Mouse (Mus musculus) MEL (cell line): ENCODE measurements around the gene Olfr1366. TPM values are rescaled to one million over a fixed set of nuclear protein-coding genes. Genes with fewer than 3 reads are reported as not detected.

ENCODE experiments used
- DNase-seq: peaks from one replicate; pipeline ENCODE4 v3.0.0; 2011; ENCODE audit warnings: low read depth, low spot score
- H3K27ac ChIP-seq: 2 replicates; pipeline ENCODE4 v1.5.1; 2012; ENCODE audit warnings: low read depth, mild to moderate bottlenecking, control low read depth, low read length, moderate library complexity; ENCODE audit not compliant: control insufficient read depth
- H3K27me3 ChIP-seq, 2 experiments: fragments of 150-350 bp in 1 of 2; sonication (generic) in 1 of 2; 2 replicates each; pipeline ENCODE4 v1.6.1; 2012; ENCODE audit warnings: low read length in 2 of 2, mild to moderate bottlenecking in 2 of 2, improper control_type of control experiment in 1 of 2, moderate library complexity in 1 of 2; ENCODE audit not compliant: insufficient read depth in 2 of 2, control insufficient read depth in 1 of 2
- H3K36me3 ChIP-seq, 2 experiments: 2 replicates each; pipeline ENCODE4 v1.6.1; 2012 to 2014; ENCODE audit warnings: low read length in 2 of 2, improper control_type of control experiment in 1 of 2, inconsistent platforms in 1 of 2, mild to moderate bottlenecking in 1 of 2; ENCODE audit not compliant: insufficient read depth in 2 of 2, control insufficient read depth in 1 of 2
- H3K4me1 ChIP-seq, 2 experiments: fragments of 150-350 bp in 1 of 2; sonication (generic) in 1 of 2; 2 replicates each; pipeline ENCODE4 v1.6.1; 2012; ENCODE audit warnings: low read length in 2 of 2, improper control_type of control experiment in 1 of 2, mild to moderate bottlenecking in 1 of 2; ENCODE audit not compliant: insufficient read depth in 2 of 2, control insufficient read depth in 1 of 2
- H3K4me3 ChIP-seq, 2 experiments: fragments of 150-350 bp in 1 of 2; sonication (generic) in 1 of 2; 2 replicates each; pipeline ENCODE4 v1.5.1; 2012; ENCODE audit warnings: low read depth in 2 of 2, low read length in 2 of 2, mild to moderate bottlenecking in 2 of 2, moderate library complexity in 2 of 2, control low read depth in 1 of 2, improper control_type of control experiment in 1 of 2; ENCODE audit not compliant: control insufficient read depth in 1 of 2, insufficient read depth in 1 of 2
- H3K79me2 ChIP-seq: 2 replicates; pipeline ENCODE4 v1.6.1; 2012; ENCODE audit warnings: mild to moderate bottlenecking, low read length, moderate library complexity; ENCODE audit not compliant: control insufficient read depth, poor library complexity, insufficient read depth
- H3K9ac ChIP-seq: 2 replicates; pipeline ENCODE4 v1.6.1; 2012; ENCODE audit warnings: low read depth, mild to moderate bottlenecking, control low read depth, low read length, moderate library complexity; ENCODE audit not compliant: control insufficient read depth, poor library complexity, severe bottlenecking
- H3K9me3 ChIP-seq: fragments of 150-350 bp; sonication (generic); replicated peaks from 2 replicates; pipeline ENCODE4 v1.6.1; 2012; ENCODE audit warnings: mild to moderate bottlenecking, low read length, improper control_type of control experiment, moderate library complexity; ENCODE audit not compliant: insufficient read depth
- BHLHE40 ChIP-seq: IDR thresholded peaks from 2 replicates; pipeline ENCODE4 v1.6.1; 2012; ENCODE audit warnings: low read depth, mild to moderate bottlenecking, inconsistent platforms, low read length, improper control_type of control experiment, borderline replicate concordance
- CHD2 ChIP-seq: IDR thresholded peaks from 2 replicates; pipeline ENCODE4 v1.6.1; 2011; ENCODE audit warnings: low read length, improper control_type of control experiment
- CTCF ChIP-seq, 3 experiments: IDR thresholded peaks in 2 of 3; conservative IDR thresholded peaks in 1 of 3; 2 replicates each; pipeline ENCODE4 v1.5.1; 2011 to 2012; ENCODE audit warnings: low read length in 3 of 3, low read depth in 2 of 3, mild to moderate bottlenecking in 2 of 3, improper control_type of control experiment in 1 of 3, inconsistent platforms in 1 of 3, mixed read lengths in 1 of 3, moderate library complexity in 1 of 3; ENCODE audit not compliant: control insufficient read depth in 1 of 3, insufficient read depth in 1 of 3, poor library complexity in 1 of 3, severe bottlenecking in 1 of 3
- E2F4 ChIP-seq: IDR thresholded peaks from 2 replicates; pipeline ENCODE4 v1.6.1; 2011; ENCODE audit warnings: low read depth, low read length, improper control_type of control experiment, borderline replicate concordance
- ELF1 ChIP-seq: IDR thresholded peaks from 2 replicates; pipeline ENCODE4 v1.6.1; 2014; ENCODE audit warnings: low read depth, mild to moderate bottlenecking, inconsistent platforms, low read length, improper control_type of control experiment, moderate library complexity
- ETS1 ChIP-seq: IDR thresholded peaks from 2 replicates; pipeline ENCODE4 v1.6.1; 2012; ENCODE audit warnings: low read depth, mild to moderate bottlenecking, inconsistent platforms, low read length, improper control_type of control experiment, moderate library complexity
- GABPA ChIP-seq: IDR thresholded peaks from 2 replicates; pipeline ENCODE4 v1.6.1; 2012; ENCODE audit warnings: low read depth, mild to moderate bottlenecking, inconsistent platforms, low read length, improper control_type of control experiment, moderate library complexity
- MAX ChIP-seq: IDR thresholded peaks from 2 replicates; pipeline ENCODE4 v1.6.1; 2011; ENCODE audit warnings: low read length, improper control_type of control experiment
- MEF2A ChIP-seq: IDR thresholded peaks from 2 replicates; pipeline ENCODE4 v1.6.1; 2014; ENCODE audit warnings: low read depth, mild to moderate bottlenecking, inconsistent platforms, low read length, improper control_type of control experiment; ENCODE audit not compliant: poor library complexity, insufficient replicate concordance, severe bottlenecking; ENCODE audit errors: extremely low read depth
- MYB ChIP-seq: IDR thresholded peaks from 2 replicates; pipeline ENCODE4 v1.6.1; 2011; ENCODE audit warnings: mild to moderate bottlenecking, low read depth, low read length, improper control_type of control experiment
- NELFE ChIP-seq: IDR thresholded peaks from 2 replicates; pipeline ENCODE4 v1.6.1; 2011; ENCODE audit warnings: low read depth, low read length, improper control_type of control experiment
- RAD21 ChIP-seq: IDR thresholded peaks from 2 replicates; pipeline ENCODE4 v1.6.1; 2011; ENCODE audit warnings: mild to moderate bottlenecking, low read depth, low read length, improper control_type of control experiment
- SMC3 ChIP-seq: IDR thresholded peaks from 2 replicates; pipeline ENCODE4 v1.6.1; 2011; ENCODE audit warnings: low read depth, low read length, improper control_type of control experiment
- TAL1 ChIP-seq: IDR thresholded peaks from 2 replicates; pipeline ENCODE4 v1.6.1; 2012; ENCODE audit warnings: mild to moderate bottlenecking, inconsistent platforms, low read length, moderate library complexity, mixed read lengths
- TBP ChIP-seq: IDR thresholded peaks from 2 replicates; pipeline ENCODE4 v1.8.0; 2011; ENCODE audit warnings: low read depth, low read length, improper control_type of control experiment
- TCF12 ChIP-seq: IDR thresholded peaks from 2 replicates; pipeline ENCODE4 v1.6.1; 2014; ENCODE audit warnings: low read depth, mild to moderate bottlenecking, inconsistent platforms, low read length, improper control_type of control experiment, moderate library complexity
- USF1 ChIP-seq: IDR thresholded peaks from 2 replicates; pipeline ENCODE4 v1.6.1; 2014; ENCODE audit warnings: low read depth, mild to moderate bottlenecking, inconsistent platforms, low read length, improper control_type of control experiment, moderate library complexity
- USF2 ChIP-seq, 2 experiments: IDR thresholded peaks; 2 replicates each; pipeline ENCODE4 v1.6.1; 2011 to 2012; ENCODE audit warnings: improper control_type of control experiment in 2 of 2, low read length in 2 of 2, borderline replicate concordance in 1 of 2, inconsistent platforms in 1 of 2, low read depth in 1 of 2, mild to moderate bottlenecking in 1 of 2; ENCODE audit not compliant: insufficient read depth in 1 of 2
- ZC3H11A ChIP-seq: IDR thresholded peaks from 2 replicates; pipeline ENCODE4 v1.6.1; 2012; ENCODE audit warnings: low read depth, mild to moderate bottlenecking, inconsistent platforms, low read length, improper control_type of control experiment
- ZKSCAN1 ChIP-seq: IDR thresholded peaks from 2 replicates; pipeline ENCODE4 v1.6.1; 2012; ENCODE audit warnings: low read depth, mild to moderate bottlenecking, inconsistent platforms, low read length, improper control_type of control experiment, moderate library complexity
- ZMIZ1 ChIP-seq: IDR thresholded peaks from 2 replicates; pipeline ENCODE4 v1.6.1; 2012; ENCODE audit warnings: low read depth, mild to moderate bottlenecking, inconsistent platforms, low read length, improper control_type of control experiment, moderate library complexity
- ZNF384 ChIP-seq: IDR thresholded peaks from 2 replicates; pipeline ENCODE4 v1.6.1; 2012; ENCODE audit warnings: low read depth, mild to moderate bottlenecking, inconsistent platforms, low read length, improper control_type of control experiment
- polyA plus RNA-seq, 2 experiments: library from polyadenylated mRNA; stranded (reverse) in 1 of 2; unstranded in 1 of 2; fragments of >175 nt in 1 of 2; fragments of >200 nt in 1 of 2; gene quantifications; 2 replicates each; pipeline versions ENCODE4 v1.2.1 to v1.2.4; 2012; ENCODE audit warnings: low replicate concordance in 2 of 2, low read depth in 1 of 2; ENCODE audit not compliant: insufficient read length in 2 of 2, insufficient read depth in 1 of 2, missing spikeins in 1 of 2
- total RNA-seq: library from RNA; depleted of rRNA; stranded (reverse); fragments of 300-350 nt; gene quantifications from 2 replicates; pipeline ENCODE4 v1.2.3, GENCODE M21; 2012; rRNA removed

The Olfr1366 gene
- total RNA-seq (not detected in 2 replicates), polyA plus RNA-seq (under 1 TPM in 1 of 2 experiments, not detected in 1; 0.04 TPM)

GRCm38 (mm10) chr13:21542708-21543107, at the start of gene Olfr1366:
Gene Olfr1366, minus strand, starts transcription at chr13:21542808.
- DNase-seq = no peak
- TF ChIP-seq ZNF384 (no peak), MAX (no peak)
- Histone ChIP-seq H3K27me3 (peaks cover 2 to 7% of the 10 kb centered on the region in 2 experiments; a peak in 3 of 4 replicates), H3K36me3 (no peaks in the 10 kb centered on the region), H3K9me3 (no peaks in the 10 kb centered on the region), H3K79me2 (no peaks in the 10 kb centered on the region), H3K4me1 (no peaks in the 10 kb centered on the region), H3K27ac (no peak within 1 kb of the TSS), H3K9ac (no peak within 1 kb of the TSS), H3K4me3 (no peak within 1 kb of the TSS)

GRCm38 (mm10) chr13:21591618-21592017, 49.0 kb upstream of the Olfr1366 start:
- H3K4me1 ChIP-seq = no peaks in the 10 kb centered on the region
- H3K36me3 ChIP-seq = no peaks in the 10 kb centered on the region
- no peak for DNase-seq
- no peaks in the 10 kb centered on the region for H3K27me3 ChIP-seq
- H3K9me3 ChIP-seq = no peaks in the 10 kb centered on the region
- no peak overlapping the region for H3K9ac ChIP-seq
- no peak overlapping the region for H3K27ac ChIP-seq
- no peak overlapping the region for H3K4me3 ChIP-seq
- TF ChIP-seq ETS1 = no peak
- no peak for TF ChIP-seq BHLHE40
- no peak for TF ChIP-seq TAL1
- no peak for TF ChIP-seq ZNF384
- no peak for TF ChIP-seq USF2 (IDR thresholded peaks at IDR 0.05; ENCODE audit: borderline replicate concordance in 1 of 2, insufficient read depth in 1 of 2, low read depth in 1 of 2, low read length in 2 of 2)
- TF ChIP-seq TBP = no peak
- TF ChIP-seq RAD21 = no peak
- no peak for TF ChIP-seq ZMIZ1
- no peaks in the 10 kb centered on the region for H3K79me2 ChIP-seq

GRCm38 (mm10) chr13:21581659-21582058, 39.1 kb upstream of the Olfr1366 start, which contains the start of gene Olfr1364:
Gene Olfr1364, minus strand, starts transcription at chr13:21581759.
- H3K9me3 ChIP-seq = no peaks in the 10 kb centered on the region
- H3K4me1 ChIP-seq = no peaks in the 10 kb centered on the region
- no peak within 1 kb of the TSS for H3K4me3 ChIP-seq
- no peaks in the 10 kb centered on the region for H3K79me2 ChIP-seq
- H3K27me3 ChIP-seq = no peaks in the 10 kb centered on the region; a peak in 1 of 4 replicates
- no peak for DNase-seq
- H3K36me3 ChIP-seq = no peaks in the 10 kb centered on the region
- H3K27ac ChIP-seq = no peak within 1 kb of the TSS
- TF ChIP-seq CTCF (IDR thresholded peaks at IDR 0.05 in 2 of 3, conservative IDR thresholded peaks at IDR 0.05 in 1 of 3; ENCODE audit: control insufficient read depth in 1 of 3, insufficient read depth in 1 of 3, low read depth in 2 of 3, low read length in 3 of 3, poor library complexity in 1 of 3, severe bottlenecking in 1 of 3) (no peak), ZC3H11A (no peak), ELF1 (no peak), ZKSCAN1 (no peak), E2F4 (no peak), MYB (no peak), SMC3 (no peak), TCF12 (no peak), USF1 (no peak), TAL1 (no peak), NELFE (no peak), ZNF384 (no peak), ZMIZ1 (no peak), GABPA (no peak), TBP (no peak), MEF2A (no peak), CHD2 (no peak)
- H3K9ac ChIP-seq = no peak within 1 kb of the TSS
